Mouse (Mus musculus) liver, adult 2 months (tissue): ENCODE measurements around the gene Hfe. TPM values are rescaled to one million over a fixed set of nuclear protein-coding genes. Genes with fewer than 3 reads are reported as not detected.
A peak's percentile ranks its signal among the peaks of the same experiment; 100 is the strongest.
"Not testable (repeated sequence)": the region's sequence is repeated elsewhere in the genome, so short reads cannot be mapped to it uniquely, and the experiment has no call there.

Experiments used
- DNase-seq: peaks from one replicate; pipeline ENCODE4 v3.0.0-alpha.2; 2011; ENCODE audit warnings: low read depth, low spot score; ENCODE audit errors: extremely low read depth
- H3K27ac ChIP-seq: fragments of 200-500 bp; replicated peaks from 2 replicates; pipeline ENCODE4 v1.5.1; 2012; ENCODE audit warnings: low read depth, mild to moderate bottlenecking, control low read depth, inconsistent platforms, low read length; ENCODE audit not compliant: insufficient read depth
- H3K27me3 ChIP-seq: fragments of 200-500 bp; 2 replicates; pipeline ENCODE4 v1.6.1; 2012; ENCODE audit warnings: mild to moderate bottlenecking, moderate library complexity, low read length, inconsistent platforms; ENCODE audit not compliant: control insufficient read depth, insufficient read depth
- H3K36me3 ChIP-seq: fragments of 200-500 bp; 2 replicates; pipeline ENCODE4 v1.6.1; 2012; ENCODE audit warnings: low read length, inconsistent platforms; ENCODE audit not compliant: control insufficient read depth, insufficient read depth
- H3K4me1 ChIP-seq: fragments of 200-500 bp; 2 replicates; pipeline ENCODE4 v1.6.1; 2011; ENCODE audit warnings: low read length; ENCODE audit not compliant: control insufficient read depth, insufficient read depth
- H3K4me3 ChIP-seq: fragments of 200-500 bp; 2 replicates; pipeline ENCODE4 v1.5.1; 2011; ENCODE audit warnings: low read depth, mild to moderate bottlenecking, control low read depth, low read length, moderate library complexity; ENCODE audit not compliant: insufficient read depth
- H3K79me2 ChIP-seq: fragments of 200-500 bp; 2 replicates; pipeline ENCODE4 v1.6.1; 2012; ENCODE audit warnings: inconsistent platforms, mild to moderate bottlenecking, low read length, moderate library complexity; ENCODE audit not compliant: control insufficient read depth, insufficient read depth
- H3K9ac ChIP-seq: fragments of 200-500 bp; 2 replicates; pipeline ENCODE4 v1.6.1; 2012; ENCODE audit warnings: low read depth, mild to moderate bottlenecking, control low read depth, inconsistent platforms, low read length
- CTCF ChIP-seq: fragments of 200-500 bp; IDR thresholded peaks from 2 replicates; pipeline ENCODE4 v1.5.1; 2011; ENCODE audit warnings: low read depth, low read length, control low read depth
- POLR2A ChIP-seq: fragments of 200-500 bp; IDR thresholded peaks from 2 replicates; pipeline ENCODE4 v1.6.1; 2011; ENCODE audit warnings: low read length, control low read depth; ENCODE audit not compliant: insufficient read depth; ENCODE audit errors: extremely low read depth
- WGBS: fragments of 180-500 bp; shearing (Covaris S2); methylation state at CpG from one replicate; pipeline ENCODE4 v1.1.7; 2018; 5-methylcytosine and 5-hydroxymethylcytosine counted together
- polyA plus RNA-seq: library from polyadenylated mRNA; depleted of rRNA; stranded (reverse); fragments of >200 nt; gene quantifications from 2 replicates; pipeline ENCODE4 v1.2.3, GENCODE M21; 2012
- total RNA-seq: library from RNA; depleted of rRNA; stranded (reverse); fragments of >200 nt; gene quantifications from 2 replicates; pipeline ENCODE4 v1.2.3, GENCODE M21; 2014

Gene Hfe
- total and polyA plus RNA-seq, 2 experiments: 30.4 to 40.9 TPM

DNA sequence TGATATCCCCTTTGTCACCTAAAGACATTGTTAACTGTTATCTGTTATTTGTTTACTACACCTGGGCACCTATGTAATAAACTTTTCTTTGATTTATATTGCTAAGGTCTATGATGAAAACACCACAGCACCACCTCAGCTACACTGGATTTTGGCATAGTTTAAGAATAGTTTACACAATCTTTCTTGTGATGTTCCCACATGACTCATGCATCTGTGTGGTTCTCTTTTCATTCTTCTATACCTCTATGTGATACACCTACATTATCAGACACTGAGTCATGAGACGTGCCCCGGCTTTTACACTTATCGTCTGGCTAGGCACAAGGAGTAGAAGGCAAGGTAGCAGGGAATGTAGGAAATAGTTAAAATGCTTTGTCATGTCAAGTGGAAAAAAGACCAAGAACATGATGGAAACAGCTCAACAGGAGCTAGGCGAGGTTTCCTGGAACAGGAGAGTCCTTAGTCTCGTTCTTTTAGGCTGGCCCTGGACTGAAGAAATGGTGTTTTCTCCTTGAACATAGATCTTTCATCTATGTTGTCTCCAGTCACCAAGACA lies 39.0 kb upstream of the Hfe start:
- Histone ChIP-seq H3K27me3 (no peaks in the 10 kb centered on the region), H3K27ac (no peak overlapping the region), H3K36me3 (no peaks in the 10 kb centered on the region), H3K9ac (no peak overlapping the region), H3K4me3 (no peak overlapping the region), H3K79me2 (no peaks in the 10 kb centered on the region), H3K4me1 (peaks cover 11% of the 10 kb centered on the region)
- DNase-seq: no peak
- TF ChIP-seq POLR2A: no peak
- no peak for TF ChIP-seq CTCF
- 98% methylated on average over 5 of the region's 5 CpGs for WGBS

DNA sequence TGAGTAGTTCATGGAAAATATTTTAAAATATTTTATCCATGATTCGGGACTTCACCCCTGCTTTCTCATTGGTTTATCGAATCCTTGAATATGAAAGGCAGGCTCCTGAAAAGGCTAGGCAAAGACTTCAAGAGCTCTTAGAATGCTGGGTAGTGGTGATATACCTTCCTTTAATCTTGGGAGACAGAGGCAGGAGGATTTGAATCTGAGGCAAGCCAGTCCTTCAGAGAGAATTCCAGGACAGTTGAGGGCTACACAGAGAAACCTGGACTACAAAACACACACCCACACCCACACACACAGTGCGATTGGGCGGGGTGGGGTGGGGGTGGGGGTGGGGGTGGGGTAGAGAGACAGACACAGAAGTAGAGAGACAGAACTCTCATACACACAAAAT lies 37.2 kb upstream of the Hfe start:
- Histone ChIP-seq H3K36me3 (no peaks in the 10 kb centered on the region), H3K27me3 (no peaks in the 10 kb centered on the region), H3K4me1 (peaks cover 12% of the 10 kb centered on the region), H3K9ac (no peak overlapping the region), H3K79me2 (no peaks in the 10 kb centered on the region), H3K27ac (no peak overlapping the region), H3K4me3 (no peak overlapping the region)
- TF ChIP-seq CTCF: no peak
- WGBS: 16% methylated on average over 4 of the region's 4 CpGs
- no peak for DNase-seq

DNA sequence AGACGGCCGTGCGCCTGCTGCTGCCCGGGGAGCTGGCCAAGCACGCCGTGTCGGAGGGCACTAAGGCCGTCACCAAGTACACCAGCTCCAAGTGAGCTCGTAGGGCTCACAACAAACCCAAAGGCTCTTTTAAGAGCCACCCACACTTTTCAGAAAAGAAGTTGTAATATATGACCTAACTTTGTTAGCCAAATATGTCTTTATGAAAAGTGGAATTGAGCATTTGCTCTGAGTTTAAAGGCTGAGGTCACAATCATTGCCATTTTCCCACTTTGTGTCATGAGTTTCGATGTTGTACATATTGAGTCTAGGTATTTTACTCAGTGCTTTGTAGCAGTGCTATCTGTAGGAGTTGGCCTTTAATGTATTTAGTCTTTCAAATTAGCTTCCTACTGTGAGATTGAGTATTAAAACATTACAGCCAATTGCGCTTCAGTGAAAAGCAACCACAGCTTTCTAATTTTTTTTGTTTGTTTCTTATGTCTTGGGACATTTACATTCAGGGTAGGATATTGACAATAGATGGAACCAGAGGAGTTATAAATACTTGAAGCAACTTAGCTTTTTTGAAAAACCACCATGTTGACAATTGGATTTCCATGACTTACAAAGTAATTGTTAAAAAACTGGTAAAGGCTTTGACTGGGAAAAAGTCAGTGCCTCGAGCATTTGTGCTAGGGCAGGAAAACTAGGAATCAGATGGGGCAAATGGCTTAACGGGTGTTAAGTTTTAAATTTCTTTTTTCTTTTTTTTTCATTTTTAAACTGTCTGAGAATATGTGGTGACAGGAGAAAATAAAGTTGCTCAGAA lies 36.6 kb upstream of the Hfe start:
- Histone ChIP-seq H3K4me3 (peak overlapping the region; percentile 4; the same call in 1 of the 2 replicates), H3K27ac (peak overlapping the region; percentile 12; the same call in 1 of the 2 replicates), H3K27me3 (no peaks in the 10 kb centered on the region), H3K36me3 (no peaks in the 10 kb centered on the region), H3K9ac (peak overlapping the region; percentile 37; the same call in 1 of the 2 replicates), H3K4me1 (peaks cover 12% of the 10 kb centered on the region), H3K79me2 (no peaks in the 10 kb centered on the region)
- WGBS: 11% methylated on average over 13 of the region's 13 CpGs
- no peak for DNase-seq
- TF ChIP-seq CTCF (no peak), POLR2A (no peak)

DNA sequence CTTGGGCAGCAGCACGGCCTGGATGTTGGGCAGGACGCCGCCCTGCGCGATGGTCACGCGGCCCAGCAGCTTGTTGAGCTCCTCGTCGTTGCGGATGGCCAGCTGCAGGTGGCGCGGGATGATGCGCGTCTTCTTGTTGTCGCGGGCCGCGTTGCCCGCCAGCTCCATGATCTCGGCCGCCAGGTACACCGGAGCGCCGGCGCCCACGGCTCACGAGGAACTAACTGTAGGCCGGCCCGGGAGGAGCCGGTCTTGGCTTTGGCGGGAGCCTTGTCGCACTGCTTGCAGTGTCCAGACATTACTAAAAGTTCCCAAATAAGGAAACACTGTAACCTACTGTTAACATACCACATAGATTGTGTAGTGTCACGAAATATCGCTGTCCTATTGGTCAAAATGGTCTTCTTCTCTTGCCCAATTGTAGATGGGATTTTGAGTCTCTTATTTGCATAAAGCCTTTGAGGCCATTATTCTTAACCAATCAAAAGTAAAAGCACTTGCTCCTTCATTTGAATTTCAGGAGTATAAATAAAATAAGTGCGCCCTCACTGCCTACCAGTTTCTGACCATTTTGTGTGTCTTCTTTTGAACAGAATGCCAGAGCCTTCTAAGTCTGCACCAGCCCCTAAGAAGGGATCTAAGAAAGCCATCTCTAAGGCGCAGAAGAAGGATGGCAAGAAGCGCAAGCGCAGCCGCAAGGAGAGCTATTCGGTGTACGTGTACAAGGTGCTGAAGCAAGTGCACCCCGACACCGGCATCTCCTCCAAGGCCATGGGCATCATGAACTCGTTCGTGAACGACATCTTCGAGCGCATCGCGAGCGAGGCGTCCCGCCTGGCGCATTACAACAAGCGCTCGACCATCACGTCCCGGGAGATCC lies 35.8 kb upstream of the Hfe start, which contains the start of gene Hist1h2bb:
Gene Hist1h2bb (plus strand): TSS at position 534 of the 880 bp plus-strand sequence.
- H3K9ac ChIP-seq: peak within 1 kb of the TSS; percentile 73
- DNase-seq: peak; percentile 99
- peak within 1 kb of the TSS; percentile 99 for H3K27ac ChIP-seq
- H3K4me3 ChIP-seq: peak within 1 kb of the TSS; percentile 66
- WGBS: 1% methylated on average over 45 of the region's 58 CpGs
- H3K27me3 ChIP-seq, H3K79me2 ChIP-seq, H3K36me3 ChIP-seq: not testable (repeated sequence)
- peaks cover 12% of the 10 kb centered on the region for H3K4me1 ChIP-seq

DNA sequence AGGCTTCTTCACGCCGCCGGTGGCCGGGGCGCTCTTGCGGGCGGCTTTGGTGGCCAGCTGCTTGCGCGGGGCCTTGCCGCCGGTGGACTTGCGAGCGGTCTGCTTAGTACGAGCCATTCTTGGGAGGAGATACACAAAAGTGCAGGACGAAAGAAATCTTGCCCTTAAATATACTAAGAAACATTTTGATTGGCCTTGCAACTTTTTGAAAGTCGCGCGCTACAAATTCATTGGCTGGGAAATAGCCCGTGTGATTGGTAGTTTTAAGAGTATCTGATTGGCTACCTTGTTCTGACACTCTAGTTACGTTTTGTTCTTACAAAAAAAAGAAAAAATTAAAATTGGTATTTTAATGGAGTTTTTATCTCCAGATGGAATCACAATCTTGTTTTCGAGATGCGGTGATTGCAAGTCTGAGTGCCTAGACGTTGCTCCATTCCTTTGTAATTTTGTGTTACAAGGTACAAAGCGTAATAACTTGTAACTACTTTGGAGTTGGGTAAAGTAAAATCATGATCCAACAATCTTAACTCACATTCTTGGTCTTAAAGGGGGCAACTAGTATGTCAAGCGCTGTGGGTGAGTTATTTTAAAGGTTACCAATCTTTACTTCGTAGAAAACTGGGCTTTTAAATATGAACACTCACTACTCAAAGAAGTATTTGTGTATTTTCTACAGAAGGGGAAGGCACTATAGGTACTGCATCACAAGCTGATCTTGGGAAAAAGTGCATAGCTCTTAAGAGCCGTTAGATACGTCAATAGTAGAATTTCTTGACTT lies 34.9 kb upstream of the Hfe start, which contains the start of gene Hist1h3c:
Gene Hist1h3c (minus strand): TSS at position 222 of the 781 bp plus-strand sequence.
- Histone ChIP-seq H3K4me3 (peak within 1 kb of the TSS; percentile 66), H3K4me1 (peaks cover 14% of the 10 kb centered on the region; the same call in 1 of the 2 replicates), H3K27ac (peak within 1 kb of the TSS; percentile 99), H3K9ac (peak within 1 kb of the TSS; percentile 73), H3K79me2 (no peaks in the 10 kb centered on the region), H3K36me3 (no peaks in the 10 kb centered on the region), H3K27me3 (no peaks in the 10 kb centered on the region)
- peak; percentile 85 for DNase-seq
- under 1% methylated on average over 28 of the region's 28 CpGs for WGBS
- TF ChIP-seq POLR2A (no peak), CTCF (no peak)
